ENCODE assay signal across 9 mouse cellular contexts in genomic region chr2:31263746-31264378, GRCm38 (mm10). TPM values are rescaled to one million over a fixed set of nuclear protein-coding genes. Genes with fewer than 3 reads are reported as not detected.
DNase-seq lines count a peak whose midpoint lies in the region; ATAC-seq and TF ChIP-seq lines count a peak whose summit lies in the region.
"Had no signal": no experiment of that assay in that cellular context is flagged by ENCODE, and none has a peak within 500 bp of the region (broad histone marks: within the 10 kb centered on the region; RNA-seq: fewer than 3 reads in every experiment).

No protein-coding gene starts in this region.

- no peak; the same call in 1 of the 2 replicates for ATAC-seq in stomach, embryonic 15.5 days (ENCODE audit: insufficient read depth, low FRiP score, low read depth)
- ATAC-seq in CD4-positive, CD25-positive, alpha-beta regulatory T cell, adult 4 months, result no peak

- peaks cover 17% of the 10 kb centered on the region; the same call in 1 of the 2 replicates for H3K36me3 ChIP-seq in hindbrain, embryonic 10.5 days
- H3K36me3 ChIP-seq in stomach, embryonic 15.5 days, result no peaks in the 10 kb centered on the region

- H3K27me3 ChIP-seq in cerebellum, adult 2 months (ENCODE audit: control insufficient read depth, insufficient read depth, low read length), result no peaks in the 10 kb centered on the region
- H3K27me3 ChIP-seq in hindbrain, embryonic 10.5 days (ENCODE audit: insufficient read depth, poor library complexity, severe bottlenecking), result no peaks in the 10 kb centered on the region
- H3K27me3 ChIP-seq in stomach, embryonic 15.5 days (replicated peaks), result no peaks in the 10 kb centered on the region

- peak; percentile 80 for DNase-seq in Muller cell, postnatal 12 days (ENCODE audit: inconsistent ontology term)
- DNase-seq in cerebellum, adult 2 months, result peak; percentile 91 to 93
- peak; percentile 73 to 80 for DNase-seq in frontal cortex, postnatal 36 days (ENCODE audit: low spot score in 2 of 2)
- DNase-seq in hindbrain, embryonic 10.5 days (ENCODE audit: low spot score), result peak; percentile 23
- peak; percentile 93 for DNase-seq in layer of hippocampus, adult 9-11 months
- DNase-seq in lung, postnatal 4 days, result peak; percentile 65 to 75

- WGBS in cerebellum, adult 2 months, result 5% methylated on average over 10 of the region's 10 CpGs
- 60% methylated on average over 10 of the region's 10 CpGs for WGBS in hindbrain, embryonic 10.5 days
- 31% methylated on average over 10 of the region's 10 CpGs for WGBS in stomach, embryonic 15.5 days

- no peak for TF ChIP-seq POLR2A in cerebellum, adult 2 months (IDR thresholded peaks at IDR 0.05; ENCODE audit: borderline replicate concordance, insufficient read depth, low read length)

- no peak overlapping the region for H3K4me2 ChIP-seq in stomach, embryonic 15.5 days

- peak overlapping the region; percentile 91 for H3K27ac ChIP-seq in cerebellum, adult 2 months (ENCODE audit: insufficient read depth, low read length)
- peak overlapping the region; percentile 50 for H3K27ac ChIP-seq in hindbrain, embryonic 10.5 days
- H3K27ac ChIP-seq in stomach, embryonic 15.5 days, result peak overlapping the region; percentile 67
- H3K27ac ChIP-seq: liver, embryonic 14.5 days had no signal

- peaks cover 83% of the 10 kb centered on the region for H3K4me1 ChIP-seq in cerebellum, adult 2 months (ENCODE audit: control insufficient read depth, insufficient read depth, low read length)
- peaks cover 83% of the 10 kb centered on the region for H3K4me1 ChIP-seq in hindbrain, embryonic 10.5 days (replicated peaks)
- peaks cover 46% of the 10 kb centered on the region for H3K4me1 ChIP-seq in stomach, embryonic 15.5 days

- H3K4me3 ChIP-seq in cerebellum, adult 2 months (replicated peaks; ENCODE audit: insufficient read depth, low read depth, low read length), result no peak overlapping the region
- no peak overlapping the region for H3K4me3 ChIP-seq in hindbrain, embryonic 10.5 days
- H3K4me3 ChIP-seq in stomach, embryonic 15.5 days (replicated peaks), result no peak overlapping the region

- no peak overlapping the region for H3K9ac ChIP-seq in stomach, embryonic 15.5 days
- H3K9ac ChIP-seq: liver, embryonic 14.5 days had no signal

- H3K9me3 ChIP-seq in hindbrain, embryonic 10.5 days, result no peaks in the 10 kb centered on the region
- no peaks in the 10 kb centered on the region for H3K9me3 ChIP-seq in stomach, embryonic 15.5 days

- TF ChIP-seq CTCF in cerebellum, adult 2 months (IDR thresholded peaks at IDR 0.05; ENCODE audit: borderline replicate concordance, insufficient read depth, low read depth, low read length), result no peak

RNA-seq across cellular contexts. Expression of gene Ncs1, which starts 18.2 kb away (rescaled TPM):
- polyA plus RNA-seq in cerebellum, adult 2 months (2012; rRNA removed), result 118 and 126 TPM in 2 replicates
- polyA plus RNA-seq in hindbrain, embryonic 10.5 days (2016; fragmentation: Nextera tagmentation; extraction: Ambion mirVana), result 49.7 and 65.9 TPM in 2 replicates
- 22.3 and 24.3 TPM in 2 replicates for polyA plus RNA-seq in stomach, embryonic 15.5 days (2015; fragmentation: Nextera tagmentation; extraction: Ambion mirVana)
- 1 to 10 TPM in 1 of 2 experiments, under 1 TPM in 1; 0.63 to 1.4 TPM for polyA plus RNA-seq in CD4-positive, CD25-positive, alpha-beta regulatory T cell, adult 4 months (2017; shearing (Covaris generic))

RNA-seq across cellular contexts. Expression of gene Hmcn2, which starts 50.4 kb away (rescaled TPM):
- 0.59 and 0.63 TPM in 2 replicates for polyA plus RNA-seq in cerebellum, adult 2 months (2012; rRNA removed)
- polyA plus RNA-seq in hindbrain, embryonic 10.5 days (2016; fragmentation: Nextera tagmentation; extraction: Ambion mirVana), result 0.21 TPM in 1 of 2 replicates, not detected in the other
- 3.4 and 4.1 TPM in 2 replicates for polyA plus RNA-seq in stomach, embryonic 15.5 days (2015; fragmentation: Nextera tagmentation; extraction: Ambion mirVana)
- under 1 TPM; 0.36 to 0.48 TPM for polyA plus RNA-seq in CD4-positive, CD25-positive, alpha-beta regulatory T cell, adult 4 months (2017; shearing (Covaris generic))

Comparison
In these comparisons a context has a peak if more than half of its experiments do, and no peak if none do; other contexts are left out.
1. DNase-seq: peak in every context shown above with its lines; median percentile 93 in layer of hippocampus, adult 9-11 months; 92 in cerebellum, adult 2 months; 80 in Muller cell, postnatal 12 days; 76 in frontal cortex, postnatal 36 days; 70 in lung, postnatal 4 days; 23 in hindbrain, embryonic 10.5 days.